Mouse (Mus musculus) right cerebral cortex, postnatal 25 days (tissue): ENCODE results near the gene Aif1.

Experiments used
- DNase-seq: peaks from one replicate; pipeline ENCODE4 v3.0.0; 2022

Gene Aif1

GRCm38 (mm10) chr17:35194844-35195630 lies 19.2 kb upstream of the Aif1 start:
- no peak for DNase-seq

- DNase-seq = no peak
Measured at GRCm38 (mm10) chr17:35193881-35194843, 18.3 kb upstream of the Aif1 start, which contains the start of gene Ltb. Ltb (plus strand) TSS chr17:35194439.

- DNase-seq = no peak
Measured at GRCm38 (mm10) chr17:35192924-35193323, 17.1 kb upstream of the Aif1 start.

- DNase-seq = no peak
Measured at GRCm38 (mm10) chr17:35191723-35192122, 15.9 kb upstream of the Aif1 start.

GRCm38 (mm10) chr17:35190096-35190495 lies 14.2 kb upstream of the Aif1 start:
- DNase-seq = no peak

- no peak for DNase-seq
Measured at GRCm38 (mm10) chr17:35189186-35189585, 13.3 kb upstream of the Aif1 start.

GRCm38 (mm10) chr17:35187959-35188610 lies 12.2 kb upstream of the Aif1 start, which contains the start of gene Lst1:
Lst1 (minus strand) TSS chr17:35188439.
- DNase-seq = no peak

- no peak for DNase-seq
Measured at GRCm38 (mm10) chr17:35187345-35187744, 11.5 kb upstream of the Aif1 start.

GRCm38 (mm10) chr17:35186681-35187080 lies 10.8 kb upstream of the Aif1 start:
- no peak for DNase-seq

GRCm38 (mm10) chr17:35185639-35186611 lies 10.1 kb upstream of the Aif1 start:
- no peak for DNase-seq

- no peak for DNase-seq
Measured at GRCm38 (mm10) chr17:35180093-35180492, 4.2 kb upstream of the Aif1 start.

- DNase-seq = no peak
Measured at GRCm38 (mm10) chr17:35178528-35178927, 2.7 kb upstream of the Aif1 start.

- no peak for DNase-seq
Measured at GRCm38 (mm10) chr17:35175382-35175781, 486 bp downstream of the Aif1 start.

GRCm38 (mm10) chr17:35174201-35174977 lies 1.5 kb downstream of the Aif1 start:
- no peak for DNase-seq

GRCm38 (mm10) chr17:35173329-35173728 lies 2.5 kb downstream of the Aif1 start:
- no peak for DNase-seq

GRCm38 (mm10) chr17:35172445-35173234 lies 3.2 kb downstream of the Aif1 start:
- no peak for DNase-seq

GRCm38 (mm10) chr17:35168541-35169207 lies 7.2 kb downstream of the Aif1 start:
- DNase-seq = no peak

GRCm38 (mm10) chr17:35167794-35168193 lies 8.1 kb downstream of the Aif1 start:
- DNase-seq = no peak

GRCm38 (mm10) chr17:35166352-35167035 lies 9.4 kb downstream of the Aif1 start:
- DNase-seq = no peak
